Mouse (Mus musculus) myocyte (in vitro differentiated cells): ENCODE data around the gene Hectd3.

Source experiments
- CEBPB ChIP-seq: IDR thresholded peaks from 2 replicates; pipeline ENCODE4 v1.6.1; 2011; ENCODE audit warnings: mild to moderate bottlenecking, moderate library complexity; ENCODE audit not compliant: poor library complexity, insufficient read depth, severe bottlenecking
- E2F4 ChIP-seq: IDR thresholded peaks from one replicate; pipeline ENCODE4 v1.6.1; 2011; ENCODE audit warnings: mild to moderate bottlenecking, control low read depth, moderate library complexity; ENCODE audit not compliant: insufficient read depth
- MAX ChIP-seq: IDR thresholded peaks from one replicate; pipeline ENCODE4 v1.6.1; 2011; ENCODE audit warnings: low read depth, mild to moderate bottlenecking, control low read depth
- MYOD1 ChIP-seq, 3 experiments: IDR thresholded peaks; one replicate each; pipeline ENCODE4 v1.6.1; 2011; ENCODE audit warnings: control low read depth in 2 of 3, low read depth in 2 of 3, mild to moderate bottlenecking in 2 of 3, moderate library complexity in 1 of 3; ENCODE audit not compliant: insufficient read length in 2 of 3, control insufficient read depth in 1 of 3
- MYOG ChIP-seq, 3 experiments: IDR thresholded peaks; one replicate each; pipeline ENCODE4 v1.6.1; 2011; ENCODE audit warnings: control low read depth in 2 of 3, low read depth in 2 of 3, mild to moderate bottlenecking in 2 of 3; ENCODE audit not compliant: insufficient read length in 2 of 3, control insufficient read depth in 1 of 3, insufficient read depth in 1 of 3
- POLR2A ChIP-seq: IDR thresholded peaks from one replicate; pipeline ENCODE4 v1.6.1; 2011; ENCODE audit warnings: low read depth, mild to moderate bottlenecking, control low read depth, moderate library complexity; ENCODE audit not compliant: insufficient read length
- REST ChIP-seq: IDR thresholded peaks from one replicate; pipeline ENCODE4 v1.6.1; 2011; ENCODE audit warnings: mild to moderate bottlenecking, control low read depth, moderate library complexity; ENCODE audit not compliant: insufficient read depth, insufficient read length
- TCF12 ChIP-seq: IDR thresholded peaks from one replicate; pipeline ENCODE4 v1.6.1; 2011; ENCODE audit warnings: mild to moderate bottlenecking, control low read depth; ENCODE audit not compliant: poor library complexity, insufficient read depth, severe bottlenecking
- USF1 ChIP-seq: IDR thresholded peaks from one replicate; pipeline ENCODE4 v1.6.1; 2011; ENCODE audit warnings: low read depth, mild to moderate bottlenecking, control low read depth, moderate library complexity

DNA sequence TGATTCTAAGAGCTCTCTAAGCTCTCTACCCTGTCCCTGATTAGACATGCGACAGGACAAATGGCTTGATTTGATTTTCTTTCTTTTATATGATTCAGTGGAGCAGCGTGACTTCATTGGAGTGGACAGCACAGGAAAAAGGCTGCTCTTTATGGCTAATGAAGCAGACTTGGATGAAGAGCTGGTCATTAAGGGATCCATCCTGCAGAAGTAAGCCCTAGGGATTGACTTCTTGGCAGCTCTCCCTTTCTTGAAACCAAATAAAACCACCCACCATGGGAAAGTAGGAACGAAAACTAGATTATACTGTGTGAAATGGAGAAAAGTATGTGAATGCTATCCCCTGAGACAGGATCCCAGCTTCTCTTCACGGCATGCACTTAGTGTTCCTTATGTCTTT is 57.5 kb downstream of the Hectd3 start:
- TF ChIP-seq POLR2A (no peak), CEBPB (no peak), MAX (no peak), REST (no peak), TCF12 (no peak), MYOD1 (IDR thresholded peaks at IDR 0.05; ENCODE audit: control insufficient read depth in 1 of 3, insufficient read length in 2 of 3, low read depth in 2 of 3) (no peak), MYOG (IDR thresholded peaks at IDR 0.05; ENCODE audit: control insufficient read depth in 1 of 3, insufficient read depth in 1 of 3, insufficient read length in 2 of 3, low read depth in 2 of 3) (no peak), E2F4 (no peak), USF1 (no peak)
